Mouse (Mus musculus): ENCODE measurements around the gene Plgrkt. TPM values are rescaled to one million over a fixed set of nuclear protein-coding genes. Genes with fewer than 3 reads are reported as not detected.

Gene Plgrkt
- polyA plus RNA-seq (2014; fragmentation: Illumina TruSeq; extraction: RNeasy Lipid Tissue Mini Kit (QIAGEN cat#74804); ENCODE audit: low replicate concordance), result 211 TPM

GRCm38 (mm10) chr19:29366969-29367622 lies at the start of gene Plgrkt, which contains the start of gene Cd274:
Gene Plgrkt (minus strand): TSS chr19:29367390.
Gene Cd274 (plus strand): TSS chr19:29367455.

GRCm38 (mm10) chr19:29410619-29411018 lies 43.4 kb upstream of the Plgrkt start, which contains the start of gene Pdcd1lg2:
Gene Pdcd1lg2 (plus strand): TSS chr19:29410919.

GRCm38 (mm10) chr19:29334068-29334745 lies 33.0 kb downstream of the Plgrkt start, which contains the start of gene Rln1:
Gene Rln1 (minus strand): TSS chr19:29334670.

GRCm38 (mm10) chr19:29325053-29325851 lies 41.9 kb downstream of the Plgrkt start, which contains the start of gene Insl6:
Gene Insl6 (minus strand): TSS chr19:29325356.

Other genes with a start within 250 kb of the Plgrkt start
- gene Jak2, start 115.6 kb downstream of the Plgrkt start, polyA plus RNA-seq (2014; fragmentation: Illumina TruSeq; extraction: RNeasy Lipid Tissue Mini Kit (QIAGEN cat#74804); ENCODE audit: low replicate concordance), result 233 TPM
- 38.7 TPM for gene Insl6, start 42.0 kb downstream of the Plgrkt start, polyA plus RNA-seq (2014; fragmentation: Illumina TruSeq; extraction: RNeasy Lipid Tissue Mini Kit (QIAGEN cat#74804); ENCODE audit: low replicate concordance)
- not detected for gene Rln1, start 32.7 kb downstream of the Plgrkt start, polyA plus RNA-seq (2014; fragmentation: Illumina TruSeq; extraction: RNeasy Lipid Tissue Mini Kit (QIAGEN cat#74804); ENCODE audit: low replicate concordance)
- 8.5 TPM for gene Cd274, start 65 bp upstream of the Plgrkt start, polyA plus RNA-seq (2014; fragmentation: Illumina TruSeq; extraction: RNeasy Lipid Tissue Mini Kit (QIAGEN cat#74804); ENCODE audit: low replicate concordance)
- gene Pdcd1lg2, start 43.5 kb upstream of the Plgrkt start, polyA plus RNA-seq (2014; fragmentation: Illumina TruSeq; extraction: RNeasy Lipid Tissue Mini Kit (QIAGEN cat#74804); ENCODE audit: low replicate concordance), result 1.9 TPM
- 35.9 TPM for gene Ric1, start 154.9 kb upstream of the Plgrkt start, polyA plus RNA-seq (2014; fragmentation: Illumina TruSeq; extraction: RNeasy Lipid Tissue Mini Kit (QIAGEN cat#74804); ENCODE audit: low replicate concordance)

Measured in small intestine, adult 10 weeks (tissue).